Mouse (Mus musculus): ENCODE results near the gene H2-M3. TPM values are rescaled to one million over a fixed set of nuclear protein-coding genes. Genes with fewer than 3 reads are reported as not detected.
"Not testable (repeated sequence)": the region's sequence is repeated elsewhere in the genome, so short reads cannot be mapped to it uniquely, and the experiment has no call there.

The H2-M3 gene
- polyA plus RNA-seq (2015; fragmentation: Nextera tagmentation; extraction: Ambion mirVana) = 1.1 and 1.2 TPM in 2 replicates

GRCm38 (mm10) chr17:37270058-37270701 lies at the start of gene H2-M3:
TSS of gene H2-M3 (plus strand) at chr17:37270220.
- Histone ChIP-seq H3K4me1 (replicated peaks) (peaks cover 6% of the 10 kb centered on the region), H3K9me3 (no peaks in the 10 kb centered on the region), H3K27ac (replicated peaks) (no peak within 1 kb of the TSS), H3K9ac (peak within 1 kb of the TSS; percentile 61), H3K4me3 (peak within 1 kb of the TSS; percentile 47), H3K36me3 (no peaks in the 10 kb centered on the region), H3K4me2 (peak within 1 kb of the TSS; percentile 80), H3K27me3 (peaks cover 6% of the 10 kb centered on the region; the same call in 1 of the 2 replicates)
- peak; percentile 98 for ATAC-seq (ENCODE audit: low read depth)
- WGBS = 5% methylated on average over 26 of the region's 26 CpGs

DNA sequence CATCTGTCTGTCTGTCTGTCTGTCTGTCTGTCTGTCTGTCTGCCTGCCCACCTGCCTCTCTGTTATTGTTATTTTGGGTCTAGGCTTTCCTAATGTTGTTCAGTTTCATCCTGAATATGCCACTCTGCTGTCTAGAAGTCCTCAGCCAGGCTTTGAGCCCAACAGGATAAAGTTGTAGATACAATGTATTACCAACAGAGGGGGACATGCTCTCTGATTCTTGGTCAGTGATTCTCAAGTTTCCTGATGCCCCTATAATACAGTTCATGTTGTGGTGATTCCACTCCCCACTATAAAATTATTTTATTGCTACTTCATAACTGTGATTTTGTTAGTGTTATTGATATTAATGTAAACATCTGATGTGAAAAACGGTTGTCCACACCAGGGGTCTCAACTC lies 48.1 kb upstream of the H2-M3 start:
- Histone ChIP-seq H3K36me3 (no peaks in the 10 kb centered on the region), H3K9me3 (peaks cover 9% of the 10 kb centered on the region), H3K9ac (no peak overlapping the region), H3K4me1 (replicated peaks) (no peaks in the 10 kb centered on the region), H3K4me3 (no peak overlapping the region), H3K27me3 (no peaks in the 10 kb centered on the region), H3K27ac (replicated peaks) (no peak overlapping the region), H3K4me2 (no peak overlapping the region)
- ATAC-seq (ENCODE audit: low read depth) = no peak
- 23% methylated on average over 1 of the region's 1 CpGs for WGBS

GRCm38 (mm10) chr17:37237230-37237629 lies 32.8 kb upstream of the H2-M3 start, which contains the start of gene Olfr97:
TSS of gene Olfr97 (minus strand) at chr17:37237330.
- not testable (repeated sequence) for H3K9me3 ChIP-seq; ATAC-seq (ENCODE audit: low read depth); H3K27ac ChIP-seq (replicated peaks); H3K4me2 ChIP-seq; H3K4me3 ChIP-seq; H3K27me3 ChIP-seq; H3K4me1 ChIP-seq (replicated peaks); H3K36me3 ChIP-seq; H3K9ac ChIP-seq
- WGBS = 91% methylated on average over 2 of the region's 2 CpGs

DNA sequence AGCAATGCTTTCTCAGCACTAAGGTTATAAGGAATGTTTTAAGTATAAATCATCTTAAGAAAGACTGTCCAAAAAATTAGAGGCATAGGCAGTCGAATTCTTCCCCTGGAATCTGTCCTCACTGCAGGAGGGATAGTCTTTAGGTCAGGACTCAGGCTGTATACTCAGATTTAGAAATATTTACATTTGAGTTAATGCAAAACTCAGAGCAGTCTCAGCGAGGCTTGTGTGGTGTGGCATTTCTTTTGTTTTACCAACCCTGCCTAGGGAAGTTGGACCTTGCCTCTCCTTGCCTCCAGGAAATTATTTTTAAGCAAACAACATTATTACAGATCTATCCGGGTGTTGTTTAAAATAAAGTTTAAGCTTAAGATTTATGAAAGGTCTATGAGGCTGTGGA lies 27.8 kb upstream of the H2-M3 start:
- no peak overlapping the region for H3K4me2 ChIP-seq
- no peaks in the 10 kb centered on the region for H3K27me3 ChIP-seq
- H3K4me1 ChIP-seq (replicated peaks) = no peaks in the 10 kb centered on the region
- H3K36me3 ChIP-seq = no peaks in the 10 kb centered on the region
- 0 out of 2 replicates have a peak, but pooled peaks cover 7% of the 10 kb centered on the region for H3K9me3 ChIP-seq
- ATAC-seq (ENCODE audit: low read depth) = no peak
- no peak overlapping the region for H3K4me3 ChIP-seq
- no peak overlapping the region for H3K9ac ChIP-seq
- no peak overlapping the region for H3K27ac ChIP-seq (replicated peaks)
- WGBS = 56% methylated on average over 3 of the region's 3 CpGs

- no peak overlapping the region for H3K4me2 ChIP-seq
- H3K4me3 ChIP-seq = no peak overlapping the region
- no peak overlapping the region for H3K27ac ChIP-seq (replicated peaks)
- H3K9ac ChIP-seq = no peak overlapping the region
- H3K9me3 ChIP-seq = no peaks in the 10 kb centered on the region
- no peak for ATAC-seq (ENCODE audit: low read depth)
- H3K4me1 ChIP-seq (replicated peaks) = no peaks in the 10 kb centered on the region
- no peaks in the 10 kb centered on the region for H3K36me3 ChIP-seq
- WGBS = 36% methylated on average over 5 of the region's 5 CpGs
- H3K27me3 ChIP-seq = no peaks in the 10 kb centered on the region
Measured at GRCm38 (mm10) chr17:37246715-37247114, 23.3 kb upstream of the H2-M3 start.

- no peak overlapping the region for H3K4me2 ChIP-seq
- no peaks in the 10 kb centered on the region for H3K4me1 ChIP-seq (replicated peaks)
- no peak overlapping the region for H3K27ac ChIP-seq (replicated peaks)
- no peak overlapping the region for H3K4me3 ChIP-seq
- no peak for ATAC-seq (ENCODE audit: low read depth)
- H3K27me3 ChIP-seq = no peaks in the 10 kb centered on the region
- no peaks in the 10 kb centered on the region for H3K9me3 ChIP-seq
- no peaks in the 10 kb centered on the region for H3K36me3 ChIP-seq
- H3K9ac ChIP-seq = no peak overlapping the region
Measured at GRCm38 (mm10) chr17:37249460-37249859, 20.6 kb upstream of the H2-M3 start.

DNA sequence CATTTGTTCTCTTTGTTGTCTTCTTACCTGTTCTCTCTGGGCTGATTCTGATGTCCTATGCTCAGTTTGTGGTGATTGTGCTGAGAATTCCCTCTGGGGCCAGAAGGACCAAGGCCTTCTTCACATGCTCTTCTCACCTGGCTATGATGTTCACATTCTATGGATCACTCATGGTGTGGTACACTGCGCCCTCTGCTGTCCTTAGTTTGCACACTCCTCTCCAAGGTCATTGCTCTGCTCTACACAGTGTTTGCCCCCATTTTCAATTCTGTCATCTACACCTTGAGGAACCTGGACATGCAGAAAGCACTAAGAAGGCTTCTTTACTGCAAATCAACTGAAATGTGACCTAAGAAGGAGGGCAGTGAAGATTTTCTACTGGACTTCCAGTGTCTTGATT lies 19.5 kb upstream of the H2-M3 start:
- no peak overlapping the region for H3K9ac ChIP-seq
- no peak overlapping the region for H3K27ac ChIP-seq (replicated peaks)
- WGBS = 15% methylated on average over 1 of the region's 1 CpGs
- no peaks in the 10 kb centered on the region for H3K9me3 ChIP-seq
- H3K36me3 ChIP-seq = no peaks in the 10 kb centered on the region
- ATAC-seq (ENCODE audit: low read depth) = no peak
- H3K4me1 ChIP-seq (replicated peaks) = no peaks in the 10 kb centered on the region
- no peaks in the 10 kb centered on the region for H3K27me3 ChIP-seq
- H3K4me3 ChIP-seq = no peak overlapping the region
- no peak overlapping the region for H3K4me2 ChIP-seq

- no peak for ATAC-seq (ENCODE audit: low read depth)
- Histone ChIP-seq H3K4me2 (no peak within 1 kb of the TSS), H3K4me3 (no peak within 1 kb of the TSS), H3K4me1 (replicated peaks) (no peaks in the 10 kb centered on the region), H3K27me3 (no peaks in the 10 kb centered on the region), H3K36me3 (no peaks in the 10 kb centered on the region), H3K9ac (no peak within 1 kb of the TSS), H3K27ac (replicated peaks) (no peak within 1 kb of the TSS), H3K9me3 (no peaks in the 10 kb centered on the region)
- 81% methylated on average over 1 of the region's 1 CpGs for WGBS
Measured at GRCm38 (mm10) chr17:37263626-37264025, 6.4 kb upstream of the H2-M3 start, which contains the start of gene Olfr98. TSS of gene Olfr98 (minus strand) at chr17:37263749.

DNA sequence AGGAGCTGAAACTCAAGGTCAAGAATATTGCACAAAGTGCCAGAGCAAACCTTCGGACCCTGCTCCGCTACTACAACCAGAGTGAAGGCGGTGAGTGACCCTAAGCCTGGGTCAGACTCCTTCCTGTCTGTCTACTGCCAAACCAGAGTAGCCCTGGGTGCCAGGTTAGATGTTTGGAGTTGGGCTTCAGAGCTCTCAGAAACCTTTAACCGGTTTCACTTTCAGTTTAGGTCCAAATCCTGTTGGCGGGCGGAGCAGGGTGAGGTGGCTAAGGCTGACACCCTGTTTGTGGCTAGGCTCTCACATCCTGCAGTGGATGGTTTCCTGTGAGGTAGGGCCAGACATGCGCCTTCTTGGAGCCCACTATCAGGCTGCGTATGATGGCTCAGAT lies 677 bp downstream of the H2-M3 start:
- Histone ChIP-seq H3K9ac (peak overlapping the region; percentile 61), H3K4me2 (peak overlapping the region; percentile 80), H3K9me3 (no peaks in the 10 kb centered on the region), H3K36me3 (no peaks in the 10 kb centered on the region), H3K4me1 (replicated peaks) (peaks cover 6% of the 10 kb centered on the region), H3K27me3 (peaks cover 6% of the 10 kb centered on the region; the same call in 1 of the 2 replicates), H3K27ac (replicated peaks) (no peak overlapping the region), H3K4me3 (peak overlapping the region; percentile 47)
- ATAC-seq (ENCODE audit: low read depth) = no peak; the same call in 1 of the 2 replicates
- 74% methylated on average over 8 of the region's 8 CpGs for WGBS

GRCm38 (mm10) chr17:37275626-37276248 lies 5.7 kb downstream of the H2-M3 start:
- 78% methylated on average over 2 of the region's 2 CpGs for WGBS
- no peak for ATAC-seq (ENCODE audit: low read depth)
- no peak overlapping the region for H3K9ac ChIP-seq
- H3K27ac ChIP-seq (replicated peaks) = no peak overlapping the region
- H3K27me3 ChIP-seq = peaks cover 4% of the 10 kb centered on the region; the same call in 1 of the 2 replicates
- no peaks in the 10 kb centered on the region for H3K36me3 ChIP-seq
- H3K4me1 ChIP-seq (replicated peaks) = peaks cover under 1% of the 10 kb centered on the region
- H3K4me2 ChIP-seq = no peak overlapping the region
- H3K4me3 ChIP-seq = no peak overlapping the region
- H3K9me3 ChIP-seq = no peaks in the 10 kb centered on the region

- no peaks in the 10 kb centered on the region for H3K36me3 ChIP-seq
- H3K4me2 ChIP-seq = no peak overlapping the region
- no peak overlapping the region for H3K27ac ChIP-seq (replicated peaks)
- H3K4me1 ChIP-seq (replicated peaks) = no peaks in the 10 kb centered on the region
- ATAC-seq (ENCODE audit: low read depth) = no peak
- H3K27me3 ChIP-seq = no peaks in the 10 kb centered on the region
- no peaks in the 10 kb centered on the region for H3K9me3 ChIP-seq
- no peak overlapping the region for H3K9ac ChIP-seq
- H3K4me3 ChIP-seq = no peak overlapping the region
Measured at GRCm38 (mm10) chr17:37276573-37276972, 6.6 kb downstream of the H2-M3 start.

DNA sequence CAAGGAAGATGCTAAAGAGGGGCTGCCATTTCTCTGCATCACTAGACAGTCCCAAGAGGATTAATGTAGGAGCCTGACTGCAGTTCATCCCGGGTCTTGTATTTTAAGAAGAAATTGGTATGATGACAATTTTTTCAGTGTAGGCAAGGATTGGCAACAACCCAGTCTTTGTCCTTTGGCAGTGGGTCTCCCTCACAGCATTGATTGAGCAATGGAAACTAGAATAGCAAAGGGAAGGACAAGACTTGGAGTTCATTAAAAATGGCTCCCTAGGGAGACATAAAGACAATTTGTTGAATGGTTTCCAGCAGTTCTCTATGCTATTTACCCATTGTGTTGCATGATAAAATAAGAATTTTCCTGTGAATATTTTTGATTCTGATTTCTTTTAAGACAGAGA lies 10.3 kb downstream of the H2-M3 start:
- H3K4me3 ChIP-seq = no peak overlapping the region
- H3K27ac ChIP-seq (replicated peaks) = no peak overlapping the region
- no peak for ATAC-seq (ENCODE audit: low read depth)
- H3K27me3 ChIP-seq = no peaks in the 10 kb centered on the region
- no peaks in the 10 kb centered on the region for H3K9me3 ChIP-seq
- no peak overlapping the region for H3K4me2 ChIP-seq
- H3K4me1 ChIP-seq (replicated peaks) = no peaks in the 10 kb centered on the region
- no peaks in the 10 kb centered on the region for H3K36me3 ChIP-seq
- WGBS = 86% methylated on average over 1 of the region's 1 CpGs
- H3K9ac ChIP-seq = no peak overlapping the region

- ATAC-seq (ENCODE audit: low read depth) = no peak
- Histone ChIP-seq H3K36me3 (no peaks in the 10 kb centered on the region), H3K4me3 (no peak within 1 kb of the TSS), H3K4me1 (replicated peaks) (no peaks in the 10 kb centered on the region), H3K9me3 (no peaks in the 10 kb centered on the region), H3K9ac (no peak within 1 kb of the TSS), H3K4me2 (no peak within 1 kb of the TSS), H3K27me3 (no peaks in the 10 kb centered on the region), H3K27ac (replicated peaks) (no peak within 1 kb of the TSS)
- WGBS = 69% methylated on average over 1 of the region's 1 CpGs
Measured at GRCm38 (mm10) chr17:37283360-37283759, 13.3 kb downstream of the H2-M3 start, which contains the start of gene Olfr99. TSS of gene Olfr99 (minus strand) at chr17:37283460.
